Mouse (Mus musculus) liver, postnatal 0 days (tissue): Measurements from ENCODE around the gene Rnf186.

Source experiments
- CTCF ChIP-seq: sonication (generic); IDR thresholded peaks from 2 replicates; pipeline ENCODE4 v1.5.1; 2016; ENCODE audit warnings: antibody characterized with exemption, low read depth
- EP300 ChIP-seq: IDR thresholded peaks from 2 replicates; pipeline ENCODE4 v1.6.1; 2016; ENCODE audit warnings: antibody characterized with exemption, low read depth, mild to moderate bottlenecking

DNA sequence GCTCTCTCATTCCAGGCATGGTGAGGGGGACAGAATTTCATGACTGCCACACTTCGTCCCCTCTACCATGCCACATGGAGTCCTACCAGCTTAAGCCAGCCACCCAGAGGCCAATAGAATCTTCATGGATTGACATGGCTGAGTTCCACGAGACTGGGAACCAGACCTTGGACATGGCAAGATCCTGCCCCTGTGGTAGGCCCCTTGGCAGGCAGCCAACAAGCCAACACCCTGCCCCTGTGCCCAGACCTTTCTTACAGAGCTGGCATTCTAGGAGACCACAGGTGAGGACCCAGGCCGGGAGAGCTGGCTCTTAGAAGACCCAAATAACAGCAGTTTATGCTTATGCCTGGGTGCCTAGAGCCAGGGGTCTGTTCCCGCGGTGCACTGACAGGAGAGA lies 1.0 kb upstream of the Rnf186 start:
- TF ChIP-seq CTCF = no peak
- TF ChIP-seq EP300 = no peak
